Mouse (Mus musculus): ENCODE measurements at regions not wholly inside any gene's neighbourhood (a gene's known extent, or its start where the extent isn't known, plus 50 kb on each side); places are given as distances from the start of the nearest gene placed in this dataset.

DNA sequence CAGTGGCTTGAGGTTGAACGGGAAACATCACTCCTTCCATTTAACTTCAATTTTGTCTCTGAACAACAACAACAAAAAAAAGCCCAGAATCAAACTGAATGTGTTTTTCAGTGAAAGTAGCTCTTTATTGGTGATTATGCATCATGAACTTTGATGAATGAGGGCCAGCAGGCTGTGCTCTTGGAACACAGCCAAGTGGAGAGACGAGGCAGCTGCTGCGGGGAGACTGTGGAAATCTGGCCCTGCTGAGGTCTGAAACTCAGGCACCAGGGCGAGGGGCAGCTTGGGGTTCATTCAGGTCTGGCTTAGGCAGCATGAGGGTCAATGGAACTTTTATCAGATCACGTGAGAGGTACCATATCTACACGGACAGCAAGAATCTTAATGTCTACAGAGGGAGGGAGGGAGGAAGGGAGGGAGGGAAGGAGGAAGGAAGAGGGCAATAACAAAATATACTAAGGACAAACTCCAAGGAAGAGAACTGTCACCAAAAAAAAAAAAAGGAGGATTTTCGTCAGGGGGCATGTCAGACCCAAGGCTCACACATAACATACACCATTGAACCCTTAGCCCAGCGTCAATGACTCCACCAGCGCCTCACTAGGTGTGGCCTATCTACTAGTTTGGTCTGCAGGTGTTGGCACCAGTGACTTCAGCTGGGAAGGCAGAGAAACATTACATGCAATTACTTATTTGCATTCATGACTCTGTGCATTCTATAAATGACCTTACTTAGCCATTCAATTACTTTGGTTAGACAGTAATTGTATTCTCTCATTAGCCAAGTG lies 239.0 kb upstream of the Fat1 start:
- 48% methylated on average over 9 of the region's 9 CpGs for WGBS (ENCODE audit: insufficient replicate concordance)
- no peaks in the 10 kb centered on the region for H3K27me3 ChIP-seq (ENCODE audit: control insufficient read depth, insufficient read depth, low read depth, low read length)
- no peak overlapping the region for H3K4me2 ChIP-seq (ENCODE audit: low read depth, low read length)
- H3K4me3 ChIP-seq (ENCODE audit: low read depth, low read length), result no peak overlapping the region
- H3K9ac ChIP-seq (ENCODE audit: low read depth, low read length), result no peak overlapping the region
- no peaks in the 10 kb centered on the region for H3K9me3 ChIP-seq (replicated peaks; ENCODE audit: control insufficient read depth, low read length)
- no peaks in the 10 kb centered on the region for H3K4me1 ChIP-seq (ENCODE audit: control insufficient read depth, low read depth, low read length)
- H3K27ac ChIP-seq (ENCODE audit: low read length), result no peak overlapping the region
- no peak for ATAC-seq (ENCODE audit: low read depth)
- H3K36me3 ChIP-seq (ENCODE audit: control insufficient read depth, insufficient read depth), result no peaks in the 10 kb centered on the region

DNA sequence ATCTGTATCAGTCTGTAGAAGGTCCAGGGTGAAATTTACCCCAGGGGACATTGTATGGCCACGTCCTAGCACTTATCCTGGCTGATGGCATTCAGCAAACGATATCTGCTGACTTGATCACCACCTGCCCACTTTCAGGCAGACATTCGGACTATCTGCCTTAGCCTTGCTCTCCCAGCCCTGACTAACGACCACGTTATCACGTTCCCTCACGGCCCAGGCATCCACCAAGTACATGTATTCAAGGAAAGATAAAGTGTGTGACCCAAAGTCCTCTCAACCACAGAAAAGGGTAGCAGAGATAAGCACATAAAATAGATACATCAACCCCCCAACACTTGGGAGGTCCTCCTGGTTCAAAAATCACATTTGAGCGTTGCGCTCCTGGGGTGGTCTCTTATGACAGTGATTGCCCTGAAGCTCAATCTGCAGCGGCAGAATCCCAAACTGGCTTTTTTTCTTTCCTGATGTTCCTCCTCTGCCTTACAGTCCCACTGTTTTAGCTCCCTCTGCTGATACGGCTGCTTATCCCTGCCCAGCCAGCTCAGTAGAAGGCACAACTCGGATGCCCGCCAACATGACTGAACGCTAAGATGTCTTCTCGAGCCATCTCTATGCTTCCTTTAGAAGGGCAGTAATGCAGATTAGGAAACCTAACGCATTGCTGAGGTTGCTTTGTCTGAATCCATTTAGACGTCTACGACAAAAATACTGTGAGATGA lies 235.7 kb upstream of the Fat1 start:
- Histone ChIP-seq H3K27ac (ENCODE audit: low read length) (no peak overlapping the region), H3K9ac (ENCODE audit: low read depth, low read length) (no peak overlapping the region), H3K27me3 (ENCODE audit: control insufficient read depth, insufficient read depth, low read depth, low read length) (no peaks in the 10 kb centered on the region), H3K36me3 (ENCODE audit: control insufficient read depth, insufficient read depth) (no peaks in the 10 kb centered on the region), H3K4me2 (ENCODE audit: low read depth, low read length) (no peak overlapping the region), H3K4me3 (ENCODE audit: low read depth, low read length) (no peak overlapping the region), H3K4me1 (ENCODE audit: control insufficient read depth, low read depth, low read length) (no peaks in the 10 kb centered on the region), H3K9me3 (replicated peaks; ENCODE audit: control insufficient read depth, low read length) (no peaks in the 10 kb centered on the region)
- 53% methylated on average over 18 of the region's 18 CpGs for WGBS (ENCODE audit: insufficient replicate concordance)
- ATAC-seq (ENCODE audit: low read depth), result no peak

DNA sequence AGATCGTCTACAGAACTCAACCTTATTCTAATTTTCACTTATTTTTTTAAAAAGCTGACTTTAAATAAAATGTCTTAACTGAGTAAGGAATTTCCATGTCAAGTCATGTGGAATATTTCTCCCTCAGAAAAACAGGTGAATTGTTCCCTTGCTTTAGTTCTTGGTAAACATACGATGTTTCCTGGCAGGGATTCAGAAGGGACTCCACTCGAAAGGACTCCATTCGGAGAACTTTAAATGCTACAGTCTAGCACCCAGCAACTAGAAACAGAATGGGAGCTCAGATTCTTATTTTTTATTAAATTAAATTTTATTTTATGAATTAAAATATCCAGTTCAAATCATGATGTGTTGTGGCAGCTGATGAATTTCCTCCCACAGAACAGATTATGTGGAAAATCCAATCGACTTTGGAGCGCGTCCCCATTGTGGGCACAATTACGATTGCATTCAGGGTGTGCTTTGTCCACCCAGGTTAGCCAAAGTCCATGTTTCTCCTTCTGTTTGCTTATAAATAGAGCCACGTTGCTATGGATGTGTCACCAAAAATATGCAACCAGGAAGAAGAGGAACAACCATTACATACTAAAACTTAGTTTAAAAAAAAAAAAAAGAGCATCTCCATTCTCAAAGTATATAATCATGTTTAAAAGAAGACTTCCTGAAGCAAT lies 230.5 kb upstream of the Fat1 start:
- ATAC-seq (ENCODE audit: low read depth), result no peak
- H3K4me2 ChIP-seq (ENCODE audit: low read depth, low read length), result no peak overlapping the region
- WGBS (ENCODE audit: insufficient replicate concordance), result 62% methylated on average over 9 of the region's 9 CpGs
- no peaks in the 10 kb centered on the region for H3K36me3 ChIP-seq (ENCODE audit: control insufficient read depth, insufficient read depth)
- no peaks in the 10 kb centered on the region for H3K27me3 ChIP-seq (ENCODE audit: control insufficient read depth, insufficient read depth, low read depth, low read length)
- H3K27ac ChIP-seq (ENCODE audit: low read length), result no peak overlapping the region
- no peak overlapping the region for H3K9ac ChIP-seq (ENCODE audit: low read depth, low read length)
- H3K4me1 ChIP-seq (ENCODE audit: control insufficient read depth, low read depth, low read length), result no peaks in the 10 kb centered on the region
- no peak overlapping the region for H3K4me3 ChIP-seq (ENCODE audit: low read depth, low read length)
- H3K9me3 ChIP-seq (replicated peaks; ENCODE audit: control insufficient read depth, low read length), result no peaks in the 10 kb centered on the region

DNA sequence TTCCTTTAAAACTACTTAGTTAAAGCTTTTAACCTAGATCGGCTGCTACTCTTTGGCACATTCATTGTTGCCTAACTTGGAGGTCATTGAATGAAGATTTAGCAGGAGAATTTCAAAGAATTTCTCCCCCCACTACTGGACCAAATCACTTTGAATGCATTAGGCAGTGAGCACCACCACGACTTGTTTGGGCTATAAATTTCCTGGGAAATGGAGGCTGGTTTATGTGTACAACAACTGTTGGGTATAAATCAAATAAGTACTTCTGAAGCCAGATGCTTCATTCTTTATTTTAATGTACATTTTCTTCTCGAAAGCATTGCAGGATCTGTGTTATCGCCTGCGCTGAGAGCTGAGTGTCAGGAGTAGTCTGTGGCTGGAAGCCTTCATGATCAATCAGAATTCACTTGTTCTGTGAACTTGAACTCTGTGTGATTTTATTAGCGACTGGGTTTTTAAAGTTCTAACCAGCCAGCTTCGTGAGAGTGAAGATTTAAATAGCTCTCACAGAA lies 226.5 kb upstream of the Fat1 start:
- no peak for ATAC-seq (ENCODE audit: low read depth)
- no peak overlapping the region for H3K9ac ChIP-seq (ENCODE audit: low read depth, low read length)
- no peaks in the 10 kb centered on the region for H3K36me3 ChIP-seq (ENCODE audit: control insufficient read depth, insufficient read depth)
- H3K27me3 ChIP-seq (ENCODE audit: control insufficient read depth, insufficient read depth, low read depth, low read length), result no peaks in the 10 kb centered on the region
- H3K9me3 ChIP-seq (replicated peaks; ENCODE audit: control insufficient read depth, low read length), result no peaks in the 10 kb centered on the region
- 52% methylated on average over 7 of the region's 7 CpGs for WGBS (ENCODE audit: insufficient replicate concordance)
- H3K4me2 ChIP-seq (ENCODE audit: low read depth, low read length), result no peak overlapping the region
- H3K27ac ChIP-seq (ENCODE audit: low read length), result no peak overlapping the region
- no peaks in the 10 kb centered on the region for H3K4me1 ChIP-seq (ENCODE audit: control insufficient read depth, low read depth, low read length)
- H3K4me3 ChIP-seq (ENCODE audit: low read depth, low read length), result no peak overlapping the region

DNA sequence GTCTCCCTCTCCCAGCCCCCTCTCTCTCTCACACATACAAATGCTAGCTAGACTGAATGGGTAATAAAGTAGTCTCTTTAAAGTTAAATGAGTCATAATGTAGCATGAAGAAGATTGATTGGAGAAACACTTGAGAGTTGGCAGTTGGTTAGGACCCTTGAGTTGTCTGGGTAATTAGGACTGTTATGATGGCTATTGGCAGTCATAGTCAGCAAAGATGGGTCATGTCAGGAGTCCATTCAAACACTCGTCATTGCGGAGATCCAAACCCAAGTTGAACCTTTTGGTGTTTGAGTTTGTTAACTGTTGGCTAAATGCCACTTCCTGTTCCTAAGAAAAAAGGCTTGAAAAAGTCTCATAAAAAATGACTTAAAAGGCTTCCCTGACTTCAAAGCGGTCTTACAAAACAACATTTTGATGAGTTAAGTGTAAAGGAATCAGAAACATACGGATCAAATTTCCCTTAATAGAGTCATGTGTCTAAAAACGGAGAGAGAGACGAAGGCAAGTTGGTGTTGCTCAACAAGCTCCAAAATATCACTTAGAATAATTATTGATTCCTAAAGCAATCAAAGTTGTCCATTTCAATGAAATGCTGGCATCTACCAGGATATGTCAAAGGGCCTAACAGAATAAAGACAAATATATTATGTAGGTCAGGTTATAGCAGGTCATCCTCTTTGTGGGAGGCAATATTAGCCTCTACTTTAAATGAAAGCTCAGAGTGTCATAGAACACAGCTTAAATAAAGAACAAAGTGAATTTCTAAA lies 225.9 kb upstream of the Fat1 start:
- H3K4me1 ChIP-seq (ENCODE audit: control insufficient read depth, low read depth, low read length), result no peaks in the 10 kb centered on the region
- ATAC-seq (ENCODE audit: low read depth), result no peak
- no peak overlapping the region for H3K4me2 ChIP-seq (ENCODE audit: low read depth, low read length)
- no peak overlapping the region for H3K27ac ChIP-seq (ENCODE audit: low read length)
- no peaks in the 10 kb centered on the region for H3K27me3 ChIP-seq (ENCODE audit: control insufficient read depth, insufficient read depth, low read depth, low read length)
- H3K36me3 ChIP-seq (ENCODE audit: control insufficient read depth, insufficient read depth), result no peaks in the 10 kb centered on the region
- 58% methylated on average over 6 of the region's 6 CpGs for WGBS (ENCODE audit: insufficient replicate concordance)
- H3K9me3 ChIP-seq (replicated peaks; ENCODE audit: control insufficient read depth, low read length), result no peaks in the 10 kb centered on the region
- no peak overlapping the region for H3K9ac ChIP-seq (ENCODE audit: low read depth, low read length)
- H3K4me3 ChIP-seq (ENCODE audit: low read depth, low read length), result no peak overlapping the region

DNA sequence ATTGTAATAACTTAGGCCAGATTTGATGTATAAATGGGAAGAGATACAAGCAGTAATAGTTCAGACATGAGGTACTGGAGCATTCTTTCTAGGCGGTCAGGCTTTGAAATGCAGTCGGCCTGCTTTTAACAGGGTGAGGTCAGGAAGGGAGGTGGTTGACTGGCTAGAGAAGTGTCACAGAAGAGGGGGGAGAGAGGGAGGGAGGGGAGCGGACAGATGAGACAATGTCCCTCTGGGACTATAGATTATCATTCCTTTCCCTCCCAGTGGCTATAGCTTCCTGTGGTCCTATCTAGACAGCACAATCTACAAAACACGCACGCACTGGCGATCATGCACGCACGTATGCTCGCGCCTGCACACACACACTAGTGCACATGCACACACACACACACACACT lies 200.7 kb upstream of the Fat1 start:
- no peak overlapping the region for H3K9ac ChIP-seq (ENCODE audit: low read depth, low read length)
- 84% methylated on average over 9 of the region's 10 CpGs for WGBS (ENCODE audit: insufficient replicate concordance)

DNA sequence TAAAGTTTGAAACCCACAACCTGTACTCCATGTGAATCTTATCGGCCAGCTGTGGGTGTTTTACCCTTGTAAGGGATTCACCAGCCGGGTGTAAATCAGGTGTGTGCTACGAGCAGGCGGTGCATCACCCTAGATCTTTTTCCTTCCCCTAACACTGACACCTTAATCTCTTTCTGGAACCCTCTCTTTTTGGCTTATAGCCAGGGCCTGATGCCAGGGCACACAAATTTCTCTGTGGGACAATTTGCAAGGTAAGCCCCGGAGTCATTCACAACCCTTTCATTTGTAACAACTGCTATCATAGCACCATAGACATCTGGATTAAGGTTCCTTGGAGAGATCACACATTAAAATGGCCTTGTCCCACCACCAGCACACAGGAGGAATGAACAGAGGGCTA lies 199.4 kb upstream of the Fat1 start:
- Histone ChIP-seq H3K4me1 (ENCODE audit: control insufficient read depth, low read depth, low read length) (no peaks in the 10 kb centered on the region), H3K27ac (ENCODE audit: low read length) (no peak overlapping the region), H3K27me3 (ENCODE audit: control insufficient read depth, insufficient read depth, low read depth, low read length) (no peaks in the 10 kb centered on the region), H3K9ac (ENCODE audit: low read depth, low read length) (no peak overlapping the region), H3K4me3 (ENCODE audit: low read depth, low read length) (no peak overlapping the region), H3K4me2 (ENCODE audit: low read depth, low read length) (no peak overlapping the region), H3K9me3 (replicated peaks; ENCODE audit: control insufficient read depth, low read length) (no peaks in the 10 kb centered on the region), H3K36me3 (ENCODE audit: control insufficient read depth, insufficient read depth) (no peaks in the 10 kb centered on the region)
- no peak for ATAC-seq (ENCODE audit: low read depth)
- 64% methylated on average over 5 of the region's 5 CpGs for WGBS (ENCODE audit: insufficient replicate concordance)

More for the DNA sequence above, 200.7 kb upstream of the Fat1 start:
- Histone ChIP-seq H3K4me2 (ENCODE audit: low read depth, low read length) (no peak overlapping the region), H3K27ac (ENCODE audit: low read length) (no peak overlapping the region), H3K4me3 (ENCODE audit: low read depth, low read length) (no peak overlapping the region), H3K4me1 (ENCODE audit: control insufficient read depth, low read depth, low read length) (no peaks in the 10 kb centered on the region), H3K36me3 (ENCODE audit: control insufficient read depth, insufficient read depth) (no peaks in the 10 kb centered on the region), H3K9me3 (replicated peaks; ENCODE audit: control insufficient read depth, low read length) (no peaks in the 10 kb centered on the region), H3K27me3 (ENCODE audit: control insufficient read depth, insufficient read depth, low read depth, low read length) (no peaks in the 10 kb centered on the region)
- no peak for ATAC-seq (ENCODE audit: low read depth)

DNA sequence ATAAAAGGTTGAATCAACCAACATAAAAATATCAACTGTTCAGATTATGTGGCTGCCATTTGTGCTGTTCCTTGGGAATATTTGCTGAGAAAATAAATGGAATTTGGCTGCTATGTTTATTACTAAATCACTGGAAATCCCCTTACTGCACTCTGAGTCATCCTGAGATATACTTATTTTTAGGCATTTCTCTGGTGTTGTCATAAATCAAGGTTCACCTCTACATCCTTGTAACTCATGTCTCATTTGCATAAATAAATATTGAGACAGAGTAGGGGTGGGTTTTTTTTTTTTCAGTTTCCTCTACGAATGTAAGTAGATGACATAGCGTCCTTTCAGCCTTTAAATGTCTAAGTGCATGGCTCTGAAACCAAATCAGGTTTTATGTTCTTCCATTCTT lies 191.9 kb upstream of the Fat1 start:
- no peak for ATAC-seq (ENCODE audit: low read depth)

More for the DNA sequence above, 191.9 kb upstream of the Fat1 start:
- H3K36me3 ChIP-seq (ENCODE audit: control insufficient read depth, insufficient read depth), result no peaks in the 10 kb centered on the region
- no peak overlapping the region for H3K4me3 ChIP-seq (ENCODE audit: low read depth, low read length)
- H3K27ac ChIP-seq (ENCODE audit: low read length), result no peak overlapping the region
- no peak overlapping the region for H3K4me2 ChIP-seq (ENCODE audit: low read depth, low read length)
- H3K27me3 ChIP-seq (ENCODE audit: control insufficient read depth, insufficient read depth, low read depth, low read length), result no peaks in the 10 kb centered on the region
- H3K9me3 ChIP-seq (replicated peaks; ENCODE audit: control insufficient read depth, low read length), result no peaks in the 10 kb centered on the region
- H3K9ac ChIP-seq (ENCODE audit: low read depth, low read length), result no peak overlapping the region
- H3K4me1 ChIP-seq (ENCODE audit: control insufficient read depth, low read depth, low read length), result no peaks in the 10 kb centered on the region
- 59% methylated on average over 2 of the region's 2 CpGs for WGBS (ENCODE audit: insufficient replicate concordance)
